Mouse (Mus musculus) embryonic facial prominence, embryonic 14.5 days (tissue): ENCODE measurements around the gene Zfp212. TPM values are rescaled to one million over a fixed set of nuclear protein-coding genes. Genes with fewer than 3 reads are reported as not detected.

ENCODE experiments used
- ATAC-seq: fragments of 200-750 bp; cut with Nextera tagmentation; 2 replicates; pipeline ENCODE4 v1.8.0; 2017; ENCODE audit warnings: low read depth, moderate number of reproducible peaks, moderate TSS enrichment
- DNase-seq: peaks from one replicate; pipeline ENCODE4 v3.0.0-alpha.2; 2015; ENCODE audit warnings: low spot score
- H3K27ac ChIP-seq: fragments of 300-500 bp; sonication (generic); replicated peaks from 2 replicates; pipeline ENCODE4 v1.5.1; 2014; ENCODE audit warnings: low read depth, mild to moderate bottlenecking, low read length, moderate library complexity
- H3K27me3 ChIP-seq: fragments of 300-500 bp; sonication (generic); replicated peaks from 2 replicates; pipeline ENCODE4 v1.6.1; 2014; ENCODE audit warnings: low read length; ENCODE audit not compliant: control insufficient read depth, insufficient read depth
- H3K36me3 ChIP-seq: fragments of 300-500 bp; sonication (generic); 2 replicates; pipeline ENCODE4 v1.6.1; 2014; ENCODE audit warnings: low read length, mixed read lengths; ENCODE audit not compliant: control insufficient read depth, insufficient read depth
- H3K4me1 ChIP-seq: fragments of 300-500 bp; sonication (generic); 2 replicates; pipeline ENCODE4 v1.6.1; 2014; ENCODE audit warnings: antibody characterized with exemption, low read length; ENCODE audit not compliant: control insufficient read depth, insufficient read depth
- H3K4me2 ChIP-seq: fragments of 300-500 bp; sonication (generic); 2 replicates; pipeline ENCODE4 v1.6.1; 2014; ENCODE audit warnings: low read depth, mild to moderate bottlenecking, low read length, moderate library complexity, mixed read lengths
- H3K4me3 ChIP-seq: fragments of 300-500 bp; sonication (generic); 2 replicates; pipeline ENCODE4 v1.5.1; 2014; ENCODE audit warnings: low read depth, mild to moderate bottlenecking, low read length
- H3K9ac ChIP-seq: fragments of 300-500 bp; sonication (generic); 2 replicates; pipeline ENCODE4 v1.6.1; 2014; ENCODE audit warnings: low read depth, mild to moderate bottlenecking, low read length, moderate library complexity, mixed read lengths
- H3K9me3 ChIP-seq: fragments of 300-500 bp; sonication (generic); 2 replicates; pipeline ENCODE4 v1.6.1; 2016; ENCODE audit warnings: low read length; ENCODE audit not compliant: control insufficient read depth
- WGBS: fragments of 180-500 bp; shearing (Covaris S2); extraction: QIAGEN DNeasy Blood & Tissue Kit; methylation state at CpG from one replicate; pipeline ENCODE4 v1.1.7; 2014; 5-methylcytosine and 5-hydroxymethylcytosine counted together
- polyA plus RNA-seq: library from polyadenylated mRNA; unstranded; fragments of >200 nt; fragmentation: Nextera tagmentation; extraction: Ambion mirVana; gene quantifications from 2 replicates; pipeline ENCODE4 v1.2.1, GENCODE M21; 2014

Gene Zfp212
- polyA plus RNA-seq = 12.5 and 13.6 TPM in 2 replicates

GRCm38 (mm10) chr6:47920447-47921340 is at the start of gene Zfp212:
Zfp212 (plus strand) TSS chr6:47920476.
- WGBS = 1% methylated on average over 58 of the region's 67 CpGs
- Histone ChIP-seq H3K9me3 (no peaks in the 10 kb centered on the region), H3K4me3 (peak within 1 kb of the TSS; percentile 83), H3K4me2 (peak within 1 kb of the TSS; percentile 77), H3K27ac (peak within 1 kb of the TSS; percentile 98), H3K9ac (peak within 1 kb of the TSS; percentile 91), H3K36me3 (0 out of 2 replicates have a peak, but pooled peaks cover 6% of the 10 kb centered on the region), H3K4me1 (peaks cover 9% of the 10 kb centered on the region; the same call in 1 of the 2 replicates), H3K27me3 (no peaks in the 10 kb centered on the region)
- ATAC-seq (peak; percentile 98), DNase-seq (peak; percentile 97)

GRCm38 (mm10) chr6:47872266-47872665 is 48.0 kb upstream of the Zfp212 start:
- Histone ChIP-seq H3K27ac (no peak overlapping the region), H3K9me3 (no peaks in the 10 kb centered on the region), H3K4me2 (no peak overlapping the region), H3K4me3 (no peak overlapping the region), H3K4me1 (no peaks in the 10 kb centered on the region), H3K36me3 (peaks cover 19% of the 10 kb centered on the region), H3K27me3 (no peaks in the 10 kb centered on the region), H3K9ac (no peak overlapping the region)
- ATAC-seq (no peak), DNase-seq (no peak)
- 92% methylated on average over 5 of the region's 5 CpGs for whole genome bisulfite sequencing

DNA sequence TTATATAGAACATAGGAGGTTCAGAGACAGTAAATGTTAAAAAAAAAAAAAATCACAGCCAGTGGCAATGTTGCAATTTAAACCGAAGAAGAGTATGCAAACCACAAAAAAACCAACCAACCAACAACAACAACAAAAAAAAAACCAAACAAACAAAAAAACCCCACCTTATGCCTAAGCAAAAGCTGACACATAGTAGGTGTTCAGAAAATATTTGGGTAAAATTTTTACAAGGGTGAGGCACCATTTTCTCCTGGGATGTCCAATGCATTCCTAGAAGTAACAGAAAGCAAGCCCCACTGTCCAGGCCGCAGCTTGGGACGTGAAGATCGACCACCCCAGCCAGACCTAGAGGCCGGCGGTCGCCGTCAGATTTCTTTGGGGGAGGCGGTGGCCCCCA is 43.2 kb upstream of the Zfp212 start, which contains the start of gene Zfp282:
TSS of gene Zfp282 (plus strand) at position 147 of the 400 bp plus-strand sequence.
- ATAC-seq (no peak), DNase-seq (no peak)
- Histone ChIP-seq H3K27me3 (no peaks in the 10 kb centered on the region), H3K4me1 (peaks cover 9% of the 10 kb centered on the region), H3K36me3 (peaks cover 27% of the 10 kb centered on the region), H3K4me2 (peak within 1 kb of the TSS; percentile 89), H3K9ac (peak within 1 kb of the TSS; percentile 95), H3K9me3 (no peaks in the 10 kb centered on the region), H3K27ac (peak within 1 kb of the TSS; percentile 97), H3K4me3 (peak within 1 kb of the TSS; percentile 92)
- 10% methylated on average over 7 of the region's 9 CpGs for WGBS

DNA sequence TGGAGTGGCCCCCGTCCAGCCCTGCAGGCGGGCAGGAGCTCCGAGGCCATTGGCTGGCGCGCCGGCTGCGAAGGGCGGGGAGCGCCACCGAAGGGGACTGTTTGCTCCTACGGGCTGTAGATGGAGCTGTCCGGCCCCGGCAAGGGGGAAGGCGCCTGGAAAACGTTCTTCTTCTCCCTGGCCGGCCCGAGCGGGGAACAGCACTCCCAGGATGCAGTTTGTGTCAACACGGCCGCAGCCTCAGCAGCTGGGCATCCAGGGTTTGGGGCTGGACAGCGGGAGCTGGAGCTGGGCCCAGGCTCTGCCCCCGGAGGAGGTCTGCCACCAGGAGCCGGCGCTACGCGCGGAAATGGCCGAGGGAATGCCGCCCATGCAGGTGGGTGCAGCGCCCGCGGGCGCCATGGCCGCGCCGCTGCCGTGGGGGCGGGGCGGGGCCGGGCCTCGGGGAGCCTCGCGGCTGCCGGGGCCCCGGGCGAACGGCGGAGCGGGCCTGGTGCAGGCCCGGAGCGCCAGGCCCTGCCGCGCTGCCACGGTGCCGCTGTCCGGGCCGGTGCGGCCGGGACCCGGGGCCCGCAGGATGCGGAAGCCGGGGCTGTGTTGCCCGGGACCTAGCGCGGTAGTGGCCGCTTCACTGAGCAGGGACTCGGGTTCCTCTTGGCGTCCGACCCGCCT is 42.7 kb upstream of the Zfp212 start:
- peak; percentile 96 for ATAC-seq

DNA sequence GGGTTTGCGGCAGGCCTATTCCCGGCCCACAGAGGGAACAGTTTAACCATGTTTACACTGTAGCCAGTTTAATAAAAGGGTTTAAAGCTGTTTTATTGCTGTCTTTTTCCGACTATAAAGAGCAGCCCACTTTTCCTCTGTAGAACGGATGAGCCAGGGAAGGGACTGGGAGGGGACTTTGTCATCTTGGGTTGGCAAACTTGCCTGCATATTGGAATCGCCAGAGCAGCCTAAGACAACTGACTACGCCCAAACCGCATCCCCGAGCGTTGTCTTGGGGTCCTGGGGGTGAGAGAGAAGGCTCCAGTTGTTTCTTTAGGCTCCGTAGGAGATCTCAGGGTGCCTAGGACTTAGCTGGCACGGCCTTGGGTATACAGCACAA is 42.2 kb upstream of the Zfp212 start:
- ATAC-seq (no peak; the same call in 1 of the 2 replicates), DNase-seq (no peak)
- Histone ChIP-seq H3K9ac (peak overlapping the region; percentile 95), H3K9me3 (no peaks in the 10 kb centered on the region), H3K27me3 (no peaks in the 10 kb centered on the region), H3K4me3 (peak overlapping the region; percentile 92), H3K27ac (peak overlapping the region; percentile 97), H3K4me2 (peak overlapping the region; percentile 89), H3K4me1 (peaks cover 9% of the 10 kb centered on the region), H3K36me3 (peaks cover 38% of the 10 kb centered on the region)
- 0% methylated on average over 11 of the region's 11 CpGs for WGBS

More for the DNA sequence above, 42.7 kb upstream of the Zfp212 start:
- Histone ChIP-seq H3K27ac (peak overlapping the region; percentile 97), H3K27me3 (no peaks in the 10 kb centered on the region), H3K36me3 (peaks cover 32% of the 10 kb centered on the region), H3K9me3 (no peaks in the 10 kb centered on the region), H3K4me3 (peak overlapping the region; percentile 92), H3K4me2 (peak overlapping the region; percentile 89), H3K9ac (peak overlapping the region; percentile 95), H3K4me1 (peaks cover 9% of the 10 kb centered on the region)
- WGBS = 0% methylated on average over 24 of the region's 71 CpGs
- peak; percentile 96 for DNase-seq

DNA sequence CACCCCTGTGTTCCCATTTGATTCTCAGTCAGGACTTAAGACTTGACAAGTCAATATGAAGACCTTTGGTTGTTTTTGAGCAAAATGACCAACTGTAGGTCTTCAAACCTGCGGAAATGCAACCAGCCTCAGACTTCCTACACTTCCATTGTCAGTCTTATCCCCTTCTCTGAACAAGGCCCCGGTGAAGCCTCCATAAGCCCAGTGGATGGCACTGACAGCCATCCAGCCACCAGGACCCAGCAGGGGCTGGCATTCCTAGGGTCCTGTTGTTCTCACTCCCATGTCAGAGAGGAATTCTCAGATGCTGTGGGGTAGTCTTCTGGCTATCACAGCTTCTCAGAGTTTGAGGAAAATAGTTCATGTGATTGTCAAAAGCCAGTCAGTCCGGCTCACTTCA is 41.7 kb upstream of the Zfp212 start:
- H3K4me2 ChIP-seq = peak overlapping the region; percentile 89
- 45% methylated on average over 3 of the region's 3 CpGs for WGBS
- DNase-seq (no peak), ATAC-seq (no peak)
- peaks cover 9% of the 10 kb centered on the region for H3K4me1 ChIP-seq
- H3K27me3 ChIP-seq = no peaks in the 10 kb centered on the region
- H3K4me3 ChIP-seq = peak overlapping the region; percentile 92
- H3K36me3 ChIP-seq = peaks cover 42% of the 10 kb centered on the region
- H3K9ac ChIP-seq = peak overlapping the region; percentile 95
- H3K27ac ChIP-seq = peak overlapping the region; percentile 97
- no peaks in the 10 kb centered on the region for H3K9me3 ChIP-seq

GRCm38 (mm10) chr6:47879049-47879716 is 41.1 kb upstream of the Zfp212 start:
- ATAC-seq (no peak), DNase-seq (peak; percentile 61)
- peak overlapping the region; percentile 95 for H3K9ac ChIP-seq
- H3K36me3 ChIP-seq = peaks cover 48% of the 10 kb centered on the region
- peak overlapping the region; percentile 92 for H3K4me3 ChIP-seq
- H3K4me2 ChIP-seq = peak overlapping the region; percentile 89
- 57% methylated on average over 4 of the region's 4 CpGs for WGBS
- no peaks in the 10 kb centered on the region for H3K27me3 ChIP-seq
- peaks cover 9% of the 10 kb centered on the region for H3K4me1 ChIP-seq
- H3K27ac ChIP-seq = peak overlapping the region; percentile 97
- H3K9me3 ChIP-seq = no peaks in the 10 kb centered on the region

DNA sequence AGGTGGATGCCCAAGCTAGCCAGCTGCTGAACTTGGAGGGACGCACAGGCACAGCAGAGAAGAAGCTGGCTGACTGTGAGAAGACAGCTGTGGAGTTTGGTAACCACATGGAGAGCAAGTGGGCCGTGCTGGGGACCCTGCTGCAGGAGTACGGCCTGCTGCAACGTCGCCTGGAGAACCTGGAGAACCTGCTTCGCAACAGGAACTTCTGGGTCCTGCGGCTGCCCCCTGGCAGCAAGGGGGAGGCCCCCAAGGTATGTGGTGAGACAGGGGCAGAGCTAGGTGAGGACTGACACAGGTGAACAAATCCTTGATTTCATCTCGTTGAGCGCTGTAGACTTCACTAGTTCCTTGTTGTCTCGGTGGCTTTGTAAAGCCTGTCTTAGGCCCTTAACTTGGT is 40.1 kb upstream of the Zfp212 start:
- H3K4me3 ChIP-seq = no peak overlapping the region
- WGBS = 74% methylated on average over 10 of the region's 10 CpGs
- H3K27ac ChIP-seq = peak overlapping the region; percentile 44; the same call in 1 of the 2 replicates
- DNase-seq (peak; percentile 43), ATAC-seq (no peak)
- no peaks in the 10 kb centered on the region for H3K9me3 ChIP-seq
- H3K4me2 ChIP-seq = 0 out of 2 replicates have a peak overlapping the region, but pooled peaks have one; percentile 12
- H3K4me1 ChIP-seq = peaks cover 9% of the 10 kb centered on the region
- H3K9ac ChIP-seq = peak overlapping the region; percentile 37; the same call in 1 of the 2 replicates
- H3K27me3 ChIP-seq = no peaks in the 10 kb centered on the region
- peaks cover 58% of the 10 kb centered on the region for H3K36me3 ChIP-seq
